In the genomic region with DNA sequence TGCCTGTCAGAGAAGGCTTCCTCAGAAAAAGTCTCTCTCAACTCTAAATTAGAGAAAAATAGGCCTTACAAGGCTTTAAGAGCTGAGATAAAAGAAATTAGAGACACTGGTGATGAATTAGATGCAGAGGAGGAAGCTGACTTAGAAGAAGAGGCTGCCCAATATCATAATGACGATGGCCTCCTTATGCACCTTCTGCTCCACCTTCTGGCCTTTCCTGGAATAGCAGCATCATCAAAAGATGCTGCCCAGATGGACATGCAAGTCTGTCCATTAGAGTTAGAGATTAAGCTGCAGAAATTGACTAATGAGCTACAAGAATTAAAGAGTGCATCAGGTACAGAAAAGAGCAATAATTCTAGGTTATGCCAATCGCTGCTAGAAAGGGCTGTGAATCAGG, we compare ENCODE assay signal across 10 mouse cellular contexts. TPM values are rescaled to one million over a fixed set of nuclear protein-coding genes. Genes with fewer than 3 reads are reported as not detected.
DNase-seq lines count a peak whose midpoint lies in the region; ATAC-seq and TF ChIP-seq lines count a peak whose summit lies in the region.
"Had no signal": no experiment of that assay in that cellular context is flagged by ENCODE, and none has a peak within 500 bp of the region (broad histone marks: within the 10 kb centered on the region; RNA-seq: fewer than 3 reads in every experiment).

No protein-coding gene starts in this region.

- no peak for TF ChIP-seq EP300 in lung, postnatal 0 days (IDR thresholded peaks at IDR 0.05)

- peak; percentile 64 to 67 for DNase-seq in adrenal gland, adult 18-20 months (ENCODE audit: low spot score in 2 of 2)
- no peak for DNase-seq in adrenal gland, postnatal 4 days (ENCODE audit: low spot score in 2 of 2)
- peak; percentile 95 for DNase-seq in midbrain, embryonic 11.5 days (ENCODE audit: low spot score, missing footprints)
- peak; percentile 49 for DNase-seq in c-Kit-negative CD71-positive TER-119-positive erythroid progenitor cells, embryonic 14.5 days (ENCODE audit: low read depth, low spot score)
- peak; percentile 74 for DNase-seq in gastrocnemius, adult 2 months
- peak; percentile 74 for DNase-seq in lung, postnatal 0 days (ENCODE audit: low spot score)
- peak; percentile 86 for DNase-seq in testis, postnatal 10 days (ENCODE audit: low spot score)

- intact Hi-C loops in gastrocnemius, adult 2 months (cut with DNase I) = loop anchor here (1.0 to 10.0 kb wide), 2 partner anchors 24 to 191 kb away; no protein-coding TSS in a partner anchor

- TF ChIP-seq CTCF in gastrocnemius, adult 2 months (IDR thresholded peaks at IDR 0.05) = peak; percentile 89
- peak; percentile 88 for TF ChIP-seq CTCF in lung, postnatal 0 days (IDR thresholded peaks at IDR 0.05)

- H3K9me3 ChIP-seq in midbrain, embryonic 11.5 days (ENCODE audit: control insufficient read depth, low read length) = no peaks in the 10 kb centered on the region
- no peaks in the 10 kb centered on the region for H3K9me3 ChIP-seq in midbrain, embryonic 16.5 days (replicated peaks; ENCODE audit: control insufficient read depth, low read length, poor library complexity, severe bottlenecking)
- H3K9me3 ChIP-seq in lung, postnatal 0 days (ENCODE audit: low read length) = no peaks in the 10 kb centered on the region
- H3K9me3 ChIP-seq: heart, embryonic 13.5 days; midbrain, embryonic 12.5 days had no signal

- H3K27me3 ChIP-seq in midbrain, embryonic 11.5 days (ENCODE audit: control insufficient read depth, insufficient read depth, low read length) = no peaks in the 10 kb centered on the region
- H3K27me3 ChIP-seq in midbrain, embryonic 16.5 days (ENCODE audit: control insufficient read depth, insufficient read depth, low read depth, low read length) = no peaks in the 10 kb centered on the region
- no peaks in the 10 kb centered on the region for H3K27me3 ChIP-seq in lung, postnatal 0 days (replicated peaks; ENCODE audit: insufficient read depth, low read length)
- H3K27me3 ChIP-seq: heart, embryonic 13.5 days; midbrain, embryonic 12.5 days had no signal

- H3K9ac ChIP-seq in midbrain, embryonic 11.5 days (ENCODE audit: low read length) = no peak overlapping the region
- H3K9ac ChIP-seq in midbrain, embryonic 16.5 days (ENCODE audit: low read depth, low read length) = no peak overlapping the region
- no peak overlapping the region for H3K9ac ChIP-seq in lung, postnatal 0 days (replicated peaks; ENCODE audit: low read depth)
- H3K9ac ChIP-seq: heart, embryonic 13.5 days; midbrain, embryonic 12.5 days had no signal

- ATAC-seq in midbrain, embryonic 11.5 days (ENCODE audit: low FRiP score) = no peak
- no peak for ATAC-seq in midbrain, embryonic 16.5 days
- no peak for ATAC-seq in lung, postnatal 0 days

- no peak overlapping the region for H3K27ac ChIP-seq in midbrain, embryonic 11.5 days (ENCODE audit: low read depth, low read length)
- H3K27ac ChIP-seq in midbrain, embryonic 16.5 days (ENCODE audit: low read length) = no peak overlapping the region
- H3K27ac ChIP-seq in gastrocnemius, adult 2 months = no peak overlapping the region
- no peak overlapping the region for H3K27ac ChIP-seq in lung, postnatal 0 days (ENCODE audit: low read length)
- H3K27ac ChIP-seq: heart, embryonic 13.5 days; midbrain, embryonic 12.5 days had no signal

- peaks cover 4% of the 10 kb centered on the region for H3K4me1 ChIP-seq in midbrain, embryonic 11.5 days (ENCODE audit: control insufficient read depth, insufficient read depth, low read length)
- H3K4me1 ChIP-seq in midbrain, embryonic 16.5 days (ENCODE audit: control insufficient read depth, insufficient read depth, low read length) = no peaks in the 10 kb centered on the region
- no peaks in the 10 kb centered on the region for H3K4me1 ChIP-seq in lung, postnatal 0 days (ENCODE audit: insufficient read depth, low read depth, low read length)
- H3K4me1 ChIP-seq: midbrain, embryonic 12.5 days had no signal

- 4% methylated on average over 2 of the region's 2 CpGs for WGBS in midbrain, embryonic 11.5 days
- WGBS in midbrain, embryonic 16.5 days = 5% methylated on average over 2 of the region's 2 CpGs
- WGBS in lung, postnatal 0 days = 0% methylated on average over 2 of the region's 2 CpGs

- no peaks in the 10 kb centered on the region for H3K36me3 ChIP-seq in midbrain, embryonic 11.5 days (ENCODE audit: control insufficient read depth, insufficient read depth, low read length)
- H3K36me3 ChIP-seq in midbrain, embryonic 16.5 days (ENCODE audit: control insufficient read depth, insufficient read depth, low read length) = no peaks in the 10 kb centered on the region
- H3K36me3 ChIP-seq in lung, postnatal 0 days (ENCODE audit: insufficient read depth, low read length) = no peaks in the 10 kb centered on the region
- H3K36me3 ChIP-seq: heart, embryonic 13.5 days; midbrain, embryonic 12.5 days had no signal

- H3K4me2 ChIP-seq in midbrain, embryonic 11.5 days = no peak overlapping the region
- no peak overlapping the region for H3K4me2 ChIP-seq in midbrain, embryonic 16.5 days (ENCODE audit: low read length)
- no peak overlapping the region for H3K4me2 ChIP-seq in lung, postnatal 0 days (replicated peaks; ENCODE audit: low read depth, low read length)
- H3K4me2 ChIP-seq: midbrain, embryonic 12.5 days had no signal

- no peak overlapping the region for H3K4me3 ChIP-seq in midbrain, embryonic 11.5 days (ENCODE audit: low read depth, low read length)
- no peak overlapping the region for H3K4me3 ChIP-seq in midbrain, embryonic 16.5 days (ENCODE audit: low read depth, low read length)
- no peak overlapping the region for H3K4me3 ChIP-seq in gastrocnemius, adult 2 months
- H3K4me3 ChIP-seq in lung, postnatal 0 days (ENCODE audit: low read depth, low read length) = no peak overlapping the region
- H3K4me3 ChIP-seq: heart, embryonic 13.5 days; midbrain, embryonic 12.5 days had no signal

RNA-seq across cellular contexts. Expression of gene Capns1, which starts 6.8 kb away (rescaled TPM):
- total RNA-seq in adrenal gland, adult 18-20 months (2021) = 100 to 1,000 TPM; 575 to 621 TPM
- total RNA-seq in adrenal gland, postnatal 4 days (2021) = 100 to 1,000 TPM; 418 to 431 TPM
- polyA plus RNA-seq in midbrain, embryonic 11.5 days (2014; fragmentation: Nextera tagmentation; extraction: Ambion mirVana) = 39.0 and 43.9 TPM in 2 replicates
- 64.8 and 65.3 TPM in 2 replicates for polyA plus RNA-seq in midbrain, embryonic 16.5 days (2015; fragmentation: Nextera tagmentation; extraction: Ambion mirVana)
- total RNA-seq in gastrocnemius, adult 2 months (2021) = 100 to 1,000 TPM; 178 to 186 TPM
- polyA plus RNA-seq in lung, postnatal 0 days (2015; fragmentation: Nextera tagmentation; extraction: Ambion mirVana) = 118 and 120 TPM in 2 replicates

RNA-seq across cellular contexts. Expression of gene Cox7a1, which starts 21.4 kb away (rescaled TPM):
- total RNA-seq in adrenal gland, adult 18-20 months (2021) = 100 to 1,000 TPM; 349 to 810 TPM
- total RNA-seq in adrenal gland, postnatal 4 days (2021) = 100 to 1,000 TPM; 176 to 250 TPM
- polyA plus RNA-seq in midbrain, embryonic 11.5 days (2014; fragmentation: Nextera tagmentation; extraction: Ambion mirVana) = 3.5 and 4.1 TPM in 2 replicates
- 5.9 and 8.5 TPM in 2 replicates for polyA plus RNA-seq in midbrain, embryonic 16.5 days (2015; fragmentation: Nextera tagmentation; extraction: Ambion mirVana)
- total RNA-seq in gastrocnemius, adult 2 months (2021) = 1,000 to 10,000 TPM in 1 of 2 experiments, 100 to 1,000 TPM in 1; 850 to 1,151 TPM
- 18.7 and 18.8 TPM in 2 replicates for polyA plus RNA-seq in lung, postnatal 0 days (2015; fragmentation: Nextera tagmentation; extraction: Ambion mirVana)

RNA-seq across cellular contexts. Expression of gene Polr2i, which starts 26.4 kb away (rescaled TPM):
- total RNA-seq in adrenal gland, adult 18-20 months (2021) = 10 to 100 TPM; 51.1 to 64.1 TPM
- total RNA-seq in adrenal gland, postnatal 4 days (2021) = 10 to 100 TPM; 82.1 to 84.3 TPM
- 149 and 163 TPM in 2 replicates for polyA plus RNA-seq in midbrain, embryonic 11.5 days (2014; fragmentation: Nextera tagmentation; extraction: Ambion mirVana)
- 158 and 166 TPM in 2 replicates for polyA plus RNA-seq in midbrain, embryonic 16.5 days (2015; fragmentation: Nextera tagmentation; extraction: Ambion mirVana)
- total RNA-seq in gastrocnemius, adult 2 months (2021) = 10 to 100 TPM; 62.1 to 68.0 TPM
- polyA plus RNA-seq in lung, postnatal 0 days (2015; fragmentation: Nextera tagmentation; extraction: Ambion mirVana) = 122 and 144 TPM in 2 replicates

RNA-seq across cellular contexts. Expression of gene Tbcb, which starts 26.7 kb away (rescaled TPM):
- total RNA-seq in adrenal gland, adult 18-20 months (2021) = 10 to 100 TPM; 86.2 to 93.6 TPM
- total RNA-seq in adrenal gland, postnatal 4 days (2021) = 10 to 100 TPM; 84.3 to 85.1 TPM
- polyA plus RNA-seq in midbrain, embryonic 11.5 days (2014; fragmentation: Nextera tagmentation; extraction: Ambion mirVana) = 255 and 260 TPM in 2 replicates
- polyA plus RNA-seq in midbrain, embryonic 16.5 days (2015; fragmentation: Nextera tagmentation; extraction: Ambion mirVana) = 436 and 442 TPM in 2 replicates
- 10 to 100 TPM; 29.8 to 31.5 TPM for total RNA-seq in gastrocnemius, adult 2 months (2021)
- polyA plus RNA-seq in lung, postnatal 0 days (2015; fragmentation: Nextera tagmentation; extraction: Ambion mirVana) = 142 and 143 TPM in 2 replicates

RNA-seq across cellular contexts. Expression of gene Ovol3, which starts 30.1 kb away (rescaled TPM):
- not detected for total RNA-seq in adrenal gland, adult 18-20 months (2021)
- total RNA-seq in adrenal gland, postnatal 4 days (2021) = not detected
- not detected in 2 replicates for polyA plus RNA-seq in midbrain, embryonic 11.5 days (2014; fragmentation: Nextera tagmentation; extraction: Ambion mirVana)
- polyA plus RNA-seq in midbrain, embryonic 16.5 days (2015; fragmentation: Nextera tagmentation; extraction: Ambion mirVana) = not detected in 2 replicates
- total RNA-seq in gastrocnemius, adult 2 months (2021) = not detected
- 0.27 TPM in 1 of 2 replicates, not detected in the other for polyA plus RNA-seq in lung, postnatal 0 days (2015; fragmentation: Nextera tagmentation; extraction: Ambion mirVana)
- polyA plus RNA-seq: heart, embryonic 13.5 days; midbrain, embryonic 12.5 days had no signal

Comparison
In these comparisons a context has a peak if more than half of its experiments do, and no peak if none do; other contexts are left out.
1. DNase-seq: peak in adrenal gland, adult 18-20 months (2 of 2), midbrain, embryonic 11.5 days (single experiment), c-Kit-negative CD71-positive TER-119-positive erythroid progenitor cells, embryonic 14.5 days (single experiment), gastrocnemius, adult 2 months (single experiment), lung, postnatal 0 days (single experiment) and testis, postnatal 10 days (single experiment); none in adrenal gland, postnatal 4 days (0 of 2).